Mouse (Mus musculus) heart, adult 2 months (tissue): ENCODE measurements at regions not wholly inside any gene's neighbourhood (a gene's known extent, or its start where the extent isn't known, plus 50 kb on each side); places are given as distances from the start of the nearest gene placed in this dataset.
A peak's percentile ranks its signal among the peaks of the same experiment; 100 is the strongest.

Experiments
- DNase-seq, 2 experiments: peaks; one replicate each; pipeline ENCODE4 v3.0.0; 2021
- H3K27ac ChIP-seq: fragments of 200-600 bp; 2 replicates; pipeline ENCODE4 v1.8.1; 2022
- H3K27me3 ChIP-seq: fragments of 200-500 bp; 2 replicates; pipeline ENCODE4 v1.6.1; 2012; ENCODE audit warnings: mild to moderate bottlenecking, low read length, inconsistent platforms, mixed read lengths; ENCODE audit not compliant: control insufficient read depth, insufficient read depth
- H3K36me3 ChIP-seq: fragments of 200-500 bp; 2 replicates; pipeline ENCODE4 v1.6.1; 2012; ENCODE audit warnings: low read length, inconsistent platforms; ENCODE audit not compliant: control insufficient read depth, insufficient read depth
- H3K4me1 ChIP-seq: fragments of 200-500 bp; 2 replicates; pipeline ENCODE4 v1.6.1; 2011; ENCODE audit warnings: low read length; ENCODE audit not compliant: control insufficient read depth, insufficient read depth
- H3K4me3 ChIP-seq: fragments of 200-600 bp; 2 replicates; pipeline ENCODE4 v1.8.1; 2022
- H3K79me2 ChIP-seq: fragments of 200-500 bp; replicated peaks from 2 replicates; pipeline ENCODE4 v1.6.1; 2012; ENCODE audit warnings: mild to moderate bottlenecking, inconsistent platforms, low read length, moderate library complexity, mixed read lengths; ENCODE audit not compliant: control insufficient read depth, insufficient read depth
- H3K9ac ChIP-seq: fragments of 200-500 bp; 2 replicates; pipeline ENCODE4 v1.6.1; 2012; ENCODE audit warnings: low read depth, mild to moderate bottlenecking, control low read depth, inconsistent platforms, low read length, mixed read lengths
- CTCF ChIP-seq: fragments of 200-600 bp; IDR thresholded peaks from 2 replicates; pipeline ENCODE4 v1.8.1; 2022; ENCODE audit warnings: antibody characterized with exemption, mild to moderate bottlenecking, moderate library complexity
- EP300 ChIP-seq: fragments of 200-500 bp; IDR thresholded peaks from 2 replicates; pipeline ENCODE4 v1.6.1; 2011; ENCODE audit warnings: low read depth, low read length, control low read depth; ENCODE audit not compliant: insufficient read depth
- POLR2A ChIP-seq: fragments of 200-500 bp; IDR thresholded peaks from 2 replicates; pipeline ENCODE4 v1.6.1; 2011; ENCODE audit warnings: mild to moderate bottlenecking, low read depth, low read length, control low read depth; ENCODE audit not compliant: insufficient read depth
- WGBS: fragments of 180-500 bp; shearing (Covaris S2); methylation state at CpG from one replicate; pipeline ENCODE4 v1.1.7; 2018; 5-methylcytosine and 5-hydroxymethylcytosine counted together
- intact Hi-C: fragments of 180-260 bp; cut with DNase I; formaldehyde crosslinking; loops from one replicate; pipeline ENCODE4 v1.15.1; 2025

GRCm38 (mm10) chr3:60347049-60347448 is 125.6 kb upstream of the Mbnl1 start:
- WGBS: 94% methylated on average over 1 of the region's 1 CpGs
- no peaks in the 10 kb centered on the region for H3K79me2 ChIP-seq
- H3K4me3 ChIP-seq: no peak overlapping the region
- H3K36me3 ChIP-seq: peaks cover 4% of the 10 kb centered on the region
- no peak overlapping the region; the same call in 1 of the 2 replicates for H3K27ac ChIP-seq
- no peak overlapping the region for H3K9ac ChIP-seq
- TF ChIP-seq CTCF (no peak), POLR2A (no peak), EP300 (no peak)
- no peaks in the 10 kb centered on the region for H3K27me3 ChIP-seq
- no peak for DNase-seq
- intact Hi-C loops: no loop called here
- peaks cover 3% of the 10 kb centered on the region for H3K4me1 ChIP-seq

DNA sequence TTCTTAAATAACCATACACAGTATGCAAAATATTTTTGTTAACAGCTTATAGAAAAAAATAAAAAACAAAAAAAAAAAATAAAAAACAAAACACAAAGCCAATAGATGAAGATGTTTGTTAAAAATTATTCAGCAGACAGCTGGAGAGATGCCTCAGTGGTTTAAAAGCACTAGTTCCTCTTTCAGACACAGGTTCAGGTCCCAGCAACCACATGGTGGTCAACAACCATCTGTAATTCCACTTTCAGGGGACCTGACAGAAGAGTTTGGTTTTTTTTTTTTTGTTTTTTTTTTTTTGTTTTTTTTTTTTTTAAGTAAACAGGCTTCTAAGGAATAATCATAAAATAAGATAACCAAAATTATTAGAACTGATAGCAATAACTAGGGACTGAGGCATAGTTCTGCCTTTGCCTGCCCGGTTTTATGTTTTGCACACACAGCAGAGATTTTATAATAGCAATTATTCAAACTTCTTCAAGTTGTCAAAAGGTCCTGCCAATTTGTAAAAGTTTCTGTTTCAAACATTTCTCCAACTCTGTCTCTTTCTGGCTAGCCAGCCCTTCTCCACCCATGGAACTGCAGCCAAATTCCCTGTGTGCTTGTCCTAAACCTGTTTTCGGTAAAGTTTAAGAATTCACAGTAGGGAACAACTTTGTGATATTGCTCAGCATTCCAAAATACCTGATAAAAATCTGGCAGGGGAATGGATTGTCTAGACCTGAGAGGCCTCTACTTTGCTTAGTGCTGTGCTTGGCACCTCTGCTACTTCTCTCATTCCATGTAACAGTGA is 101.3 kb upstream of the Mbnl1 start:
- no peaks in the 10 kb centered on the region for H3K36me3 ChIP-seq
- no peaks in the 10 kb centered on the region for H3K4me1 ChIP-seq
- H3K27me3 ChIP-seq: no peaks in the 10 kb centered on the region
- peak in 1 of 2 experiments; percentile 31 for DNase-seq
- no peak overlapping the region for H3K9ac ChIP-seq
- no peak overlapping the region for H3K4me3 ChIP-seq
- no peaks in the 10 kb centered on the region for H3K79me2 ChIP-seq
- peak overlapping the region; percentile 20; the same call in 1 of the 2 replicates for H3K27ac ChIP-seq
- intact Hi-C loops: no loop called here
- TF ChIP-seq POLR2A (no peak), CTCF (no peak), EP300 (no peak)
- 69% methylated on average over 2 of the region's 2 CpGs for WGBS

DNA sequence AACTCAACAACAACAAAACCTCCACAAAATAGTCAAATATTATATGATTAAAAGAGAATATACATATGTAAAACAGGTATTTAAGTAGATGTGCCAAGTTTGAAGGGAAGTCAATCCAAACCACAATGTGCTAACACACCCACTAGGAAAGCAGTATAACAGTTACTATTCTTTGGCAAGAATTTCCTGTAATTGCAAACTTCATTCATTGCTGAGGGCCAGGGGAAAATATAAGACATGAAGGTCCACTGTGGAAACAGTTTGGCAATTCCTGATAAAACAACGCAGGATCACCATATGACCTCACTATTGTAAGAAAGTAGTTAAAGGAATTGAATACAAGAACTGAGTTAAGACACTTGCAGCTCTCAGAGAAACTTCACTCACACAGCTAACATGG is 99.0 kb upstream of the Mbnl1 start:
- Histone ChIP-seq H3K27me3 (no peaks in the 10 kb centered on the region), H3K4me1 (no peaks in the 10 kb centered on the region), H3K79me2 (no peaks in the 10 kb centered on the region), H3K9ac (no peak overlapping the region), H3K4me3 (no peak overlapping the region), H3K27ac (no peak overlapping the region), H3K36me3 (no peaks in the 10 kb centered on the region)
- DNase-seq: no peak
- WGBS: 35% methylated on average over 1 of the region's 1 CpGs
- TF ChIP-seq CTCF (no peak), EP300 (no peak), POLR2A (no peak)
- intact Hi-C loops: no loop called here

DNA sequence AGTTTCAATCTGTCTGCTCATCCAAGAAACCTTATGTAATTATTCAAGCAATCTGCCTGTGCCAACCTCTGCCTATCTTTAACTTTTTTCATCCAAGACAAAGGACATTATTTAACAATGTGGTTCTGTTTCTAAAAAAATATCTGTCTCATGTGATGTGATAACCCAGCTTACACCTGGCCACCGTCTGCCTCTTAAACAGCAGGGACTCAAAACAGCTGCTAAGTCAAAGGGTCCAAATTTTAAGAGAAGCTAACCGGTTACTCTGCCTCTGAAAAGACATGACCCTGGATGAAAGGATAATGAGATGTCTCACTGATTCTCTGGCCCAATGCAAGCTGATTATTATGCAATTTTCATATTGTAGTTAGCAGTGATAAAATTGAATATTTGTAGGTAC is 84.0 kb upstream of the Mbnl1 start:
- Histone ChIP-seq H3K79me2 (no peaks in the 10 kb centered on the region), H3K27me3 (no peaks in the 10 kb centered on the region), H3K9ac (no peak overlapping the region), H3K4me1 (no peaks in the 10 kb centered on the region), H3K36me3 (no peaks in the 10 kb centered on the region), H3K4me3 (no peak overlapping the region), H3K27ac (no peak overlapping the region)
- TF ChIP-seq POLR2A (no peak), EP300 (no peak), CTCF (no peak)
- WGBS: 61% methylated on average over 2 of the region's 2 CpGs
- no peak for DNase-seq
- intact Hi-C loops: no loop called here

DNA sequence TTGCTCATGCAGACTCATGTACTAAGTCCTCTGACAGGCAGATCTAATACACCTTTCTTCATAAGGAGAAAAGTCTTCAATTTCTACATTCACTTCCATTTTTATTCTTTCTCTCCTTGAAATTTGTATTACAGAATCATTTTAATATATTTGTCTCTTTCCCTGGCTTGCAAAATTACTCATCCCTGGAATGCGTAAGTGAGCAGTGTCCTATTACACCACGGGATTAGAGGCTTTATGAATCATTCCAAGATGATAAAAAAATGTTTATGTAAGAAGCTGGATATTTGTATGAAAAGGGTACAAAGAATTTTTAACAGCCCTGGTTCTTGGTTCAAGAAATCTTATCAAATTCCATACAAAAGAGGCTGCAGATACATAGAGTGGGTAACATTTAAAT is 83.6 kb upstream of the Mbnl1 start:
- Histone ChIP-seq H3K9ac (no peak overlapping the region), H3K4me1 (no peaks in the 10 kb centered on the region), H3K27me3 (no peaks in the 10 kb centered on the region), H3K27ac (no peak overlapping the region), H3K79me2 (no peaks in the 10 kb centered on the region), H3K36me3 (no peaks in the 10 kb centered on the region), H3K4me3 (no peak overlapping the region)
- 64% methylated on average over 2 of the region's 2 CpGs for WGBS
- TF ChIP-seq CTCF: no peak
- TF ChIP-seq EP300: no peak
- DNase-seq: no peak
- intact Hi-C loops: no loop called here

DNA sequence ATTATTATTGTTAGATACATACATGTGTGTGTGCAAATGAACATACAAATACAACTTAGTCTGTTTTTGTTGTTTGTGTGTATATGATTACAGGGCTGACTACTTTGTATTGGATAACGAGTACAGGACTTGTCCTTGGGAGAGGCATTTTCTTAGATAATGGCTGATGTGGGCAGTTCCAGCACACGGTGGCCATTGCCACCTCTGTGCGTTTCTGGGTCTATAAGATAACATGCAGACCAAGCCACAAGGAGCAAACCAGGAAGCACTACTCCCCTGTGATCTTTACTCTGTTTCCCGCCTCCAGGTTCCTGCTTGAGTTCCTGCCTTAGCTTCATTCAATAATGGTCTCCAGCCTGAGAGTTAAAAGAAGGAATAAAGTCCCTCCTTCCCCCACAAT is 77.3 kb upstream of the Mbnl1 start:
- Histone ChIP-seq H3K79me2 (no peaks in the 10 kb centered on the region), H3K9ac (no peak overlapping the region), H3K36me3 (no peaks in the 10 kb centered on the region), H3K27ac (no peak overlapping the region), H3K4me3 (no peak overlapping the region), H3K4me1 (no peaks in the 10 kb centered on the region), H3K27me3 (no peaks in the 10 kb centered on the region)
- intact Hi-C loops: no loop called here
- WGBS: 53% methylated on average over 4 of the region's 4 CpGs
- no peak for TF ChIP-seq POLR2A
- no peak for TF ChIP-seq EP300
- TF ChIP-seq CTCF: no peak
- DNase-seq: no peak
